Mouse (Mus musculus) spleen, adult 2 months (tissue): Measurements from ENCODE around the gene Pon1. TPM values are rescaled to one million over a fixed set of nuclear protein-coding genes. Genes with fewer than 3 reads are reported as not detected.

Source experiments
- DNase-seq, 2 experiments: peaks; one replicate each; pipeline versions ENCODE4 v3.0.0 to v3.0.0-alpha.2; 2012 to 2021; ENCODE audit warnings: low spot score in 2 of 2, low read depth in 1 of 2
- H3K27ac ChIP-seq: fragments of 200-500 bp; 2 replicates; pipeline ENCODE4 v1.5.1; 2012; ENCODE audit warnings: low read length, inconsistent platforms; ENCODE audit not compliant: insufficient read depth
- H3K27me3 ChIP-seq: fragments of 200-500 bp; 2 replicates; pipeline ENCODE4 v1.6.1; 2012; ENCODE audit warnings: mild to moderate bottlenecking, moderate library complexity, low read length, inconsistent platforms; ENCODE audit not compliant: control insufficient read depth, insufficient read depth
- H3K36me3 ChIP-seq: fragments of 200-500 bp; 2 replicates; pipeline ENCODE4 v1.6.1; 2012; ENCODE audit warnings: mild to moderate bottlenecking, low read length, inconsistent platforms; ENCODE audit not compliant: control insufficient read depth, insufficient read depth
- H3K4me1 ChIP-seq: fragments of 200-500 bp; 2 replicates; pipeline ENCODE4 v1.6.1; 2011; ENCODE audit warnings: inconsistent platforms; ENCODE audit not compliant: control insufficient read depth, insufficient read depth, insufficient read length
- H3K4me3 ChIP-seq: fragments of 200-500 bp; 2 replicates; pipeline ENCODE4 v1.5.1; 2011; ENCODE audit warnings: mild to moderate bottlenecking, inconsistent platforms; ENCODE audit not compliant: insufficient read depth, insufficient read length; ENCODE audit errors: extremely low read depth
- CTCF ChIP-seq: fragments of 200-500 bp; IDR thresholded peaks from 2 replicates; pipeline ENCODE4 v1.5.1; 2011; ENCODE audit warnings: mild to moderate bottlenecking, inconsistent platforms; ENCODE audit not compliant: insufficient read depth, insufficient read length, insufficient replicate concordance; ENCODE audit errors: extremely low read depth
- POLR2A ChIP-seq: fragments of 200-500 bp; IDR thresholded peaks from 2 replicates; pipeline ENCODE4 v1.6.1; 2011; ENCODE audit warnings: low read depth, low read length, inconsistent platforms
- WGBS: fragments of 180-500 bp; shearing (Covaris S2); methylation state at CpG from one replicate; pipeline ENCODE4 v1.1.7; 2018; 5-methylcytosine and 5-hydroxymethylcytosine counted together
- polyA plus RNA-seq: library from polyadenylated mRNA; depleted of rRNA; stranded (reverse); fragments of >200 nt; gene quantifications from 2 replicates; pipeline ENCODE4 v1.2.3, GENCODE M21; 2012

The Pon1 gene
- polyA plus RNA-seq, 1 experiment: 0.29 TPM

DNA sequence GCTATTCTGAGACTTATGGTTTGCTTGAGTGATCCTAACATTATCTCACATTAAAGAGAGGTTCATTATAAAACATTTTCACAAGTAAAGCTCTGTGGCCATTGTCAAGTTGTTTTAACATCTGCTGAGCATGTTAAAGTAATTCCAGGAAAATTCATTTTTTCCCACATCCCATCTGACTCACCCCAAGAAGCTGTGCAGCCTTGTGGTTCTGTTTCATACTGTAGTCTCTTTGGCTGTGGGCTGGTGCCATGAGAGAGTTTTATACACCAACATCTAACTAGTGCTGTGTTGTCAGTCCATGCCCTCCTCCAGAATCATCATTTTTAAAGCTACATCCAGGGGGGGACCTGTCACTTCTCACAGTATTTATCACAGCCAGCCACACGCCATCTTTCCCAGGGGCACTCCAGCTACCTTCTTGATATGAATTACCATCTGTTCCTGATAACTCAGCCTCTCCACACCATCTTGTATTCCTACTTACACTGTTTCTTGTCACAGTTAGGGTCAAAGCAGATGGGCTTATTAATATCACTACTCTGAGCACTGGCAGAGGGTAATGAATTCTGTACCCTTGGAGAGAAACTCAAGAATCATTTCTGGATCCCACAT, 38.3 kb downstream of the Pon1 start:
- WGBS: 85% methylated on average over 1 of the region's 1 CpGs
- Histone ChIP-seq H3K27ac (no peak overlapping the region), H3K4me3 (no peak overlapping the region), H3K36me3 (no peaks in the 10 kb centered on the region), H3K27me3 (no peaks in the 10 kb centered on the region), H3K4me1 (no peaks in the 10 kb centered on the region)
- TF ChIP-seq POLR2A (no peak), CTCF (no peak)
- no peak for DNase-seq

DNA sequence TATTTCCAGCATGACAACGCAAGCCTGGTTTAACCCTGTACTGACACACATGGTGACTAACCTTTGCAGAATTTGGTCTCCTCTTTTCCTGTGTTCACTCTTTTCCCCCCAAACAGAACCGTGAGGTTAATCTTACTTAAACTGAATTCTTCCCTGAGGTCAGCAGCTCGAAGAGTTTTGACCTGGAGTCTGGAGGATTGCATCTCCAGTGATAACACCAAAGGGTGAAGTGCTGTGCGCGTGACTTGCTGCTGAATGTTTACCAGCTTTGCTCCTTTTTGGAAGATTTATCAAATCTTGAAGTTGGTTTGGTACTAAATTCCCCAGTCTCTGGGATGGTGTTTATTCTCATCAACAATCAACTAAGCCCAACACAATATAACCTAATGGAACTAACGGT, 39.0 kb downstream of the Pon1 start:
- no peak for DNase-seq
- no peak overlapping the region for H3K27ac ChIP-seq
- no peaks in the 10 kb centered on the region for H3K27me3 ChIP-seq
- no peaks in the 10 kb centered on the region for H3K4me1 ChIP-seq
- WGBS: 83% methylated on average over 6 of the region's 6 CpGs
- no peaks in the 10 kb centered on the region for H3K36me3 ChIP-seq
- no peak overlapping the region for H3K4me3 ChIP-seq
- no peak for TF ChIP-seq POLR2A

DNA sequence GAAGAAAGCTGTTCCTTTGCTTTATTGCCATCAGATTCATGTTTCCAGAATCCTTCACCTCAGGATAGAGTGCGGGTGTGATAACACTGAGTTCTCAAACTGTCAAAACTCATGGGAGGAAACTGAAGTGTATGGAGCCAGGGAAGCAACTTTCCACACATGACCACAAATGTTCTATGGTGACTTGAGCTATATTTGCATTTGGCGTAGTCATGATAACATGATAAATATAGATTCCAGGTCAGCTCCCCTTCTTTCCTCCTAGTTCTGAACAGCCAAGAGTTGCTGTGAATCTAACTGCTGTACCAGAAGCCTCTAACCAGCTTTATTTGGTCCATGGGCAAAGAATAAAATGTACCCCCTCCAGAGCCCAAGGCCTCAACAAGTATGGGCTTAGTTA, 41.6 kb downstream of the Pon1 start:
- Histone ChIP-seq H3K27ac (no peak overlapping the region), H3K4me1 (no peaks in the 10 kb centered on the region), H3K27me3 (no peaks in the 10 kb centered on the region), H3K36me3 (no peaks in the 10 kb centered on the region), H3K4me3 (no peak overlapping the region)
- no peak for DNase-seq
- no peak for TF ChIP-seq CTCF
- no peak for TF ChIP-seq POLR2A
- WGBS: 83% methylated on average over 2 of the region's 2 CpGs

DNA sequence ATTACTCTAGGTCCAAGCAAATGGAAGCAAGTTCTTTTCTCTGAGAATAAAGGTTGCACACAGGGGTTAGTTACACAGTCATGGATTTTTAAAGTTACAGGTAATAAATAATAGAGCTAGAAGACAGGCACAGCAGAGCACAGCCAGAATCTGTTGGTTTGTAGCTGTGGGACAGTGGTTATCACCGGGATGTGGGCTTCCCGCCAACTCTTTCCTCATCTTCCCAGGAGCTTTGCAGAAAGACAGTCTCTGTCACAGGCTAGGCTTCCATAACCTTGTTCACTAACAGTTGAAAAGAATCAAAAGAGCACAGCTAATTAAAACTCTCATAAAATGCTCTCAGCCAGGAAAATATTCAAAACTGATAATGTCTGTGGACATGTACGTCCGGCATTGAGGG, 42.6 kb downstream of the Pon1 start:
- H3K27ac ChIP-seq: no peak overlapping the region
- no peak overlapping the region for H3K4me3 ChIP-seq
- TF ChIP-seq CTCF (no peak), POLR2A (no peak)
- H3K27me3 ChIP-seq: no peaks in the 10 kb centered on the region
- 86% methylated on average over 4 of the region's 4 CpGs for WGBS
- no peak for DNase-seq
- H3K36me3 ChIP-seq: no peaks in the 10 kb centered on the region
- H3K4me1 ChIP-seq: no peaks in the 10 kb centered on the region

DNA sequence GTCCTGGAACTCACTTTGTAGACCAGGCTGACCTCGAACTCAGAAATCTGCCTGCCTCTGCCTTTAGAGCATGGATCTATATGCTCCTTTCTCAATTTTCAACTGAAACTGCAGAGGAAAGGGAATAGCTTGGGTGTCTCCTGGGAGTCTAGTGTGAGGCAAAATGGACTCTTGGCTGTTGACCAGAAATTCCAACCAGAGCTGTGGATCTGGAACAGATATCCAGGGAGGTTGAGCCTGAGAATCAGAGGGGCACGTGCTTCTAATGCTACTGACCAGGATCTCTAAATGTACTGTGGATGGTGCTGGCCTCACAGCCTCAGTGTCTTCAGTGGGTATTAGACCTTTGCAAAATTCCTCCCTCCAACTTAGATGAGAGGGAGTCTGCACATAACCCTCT, 43.8 kb downstream of the Pon1 start:
- TF ChIP-seq CTCF: no peak
- TF ChIP-seq POLR2A: no peak

DNA sequence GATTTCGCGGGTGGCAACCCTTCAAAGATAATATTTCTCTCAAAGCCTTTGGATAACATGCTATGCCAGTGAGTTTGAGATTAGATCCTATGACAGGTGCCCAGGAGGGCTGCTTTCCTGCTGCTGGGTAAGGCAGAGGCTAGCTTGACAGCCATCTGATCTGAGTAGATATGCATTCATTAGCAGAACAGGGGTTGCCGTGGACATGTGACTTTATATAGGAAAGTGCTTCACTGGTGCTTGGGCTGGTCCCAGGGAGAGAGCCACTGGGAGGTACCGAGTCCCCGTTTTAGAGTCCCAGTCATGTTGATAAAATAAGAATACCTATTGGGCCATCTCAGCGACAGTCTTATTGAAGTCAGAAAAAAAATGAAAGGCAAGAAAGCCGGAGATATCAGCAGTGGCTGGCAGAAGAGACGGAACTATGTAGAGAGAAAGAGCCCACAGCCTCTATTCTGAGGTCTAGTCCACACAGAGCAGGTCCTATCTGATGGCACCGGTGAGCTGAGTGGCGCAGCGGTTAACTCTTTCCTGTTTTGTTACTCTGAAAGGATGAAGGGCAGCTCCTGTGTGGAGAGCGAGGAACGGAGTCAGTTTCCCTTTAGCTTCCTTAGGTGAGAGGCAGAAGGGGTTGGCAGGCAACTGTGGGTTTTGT, 46.1 kb downstream of the Pon1 start:
- DNase-seq: no peak
- no peak overlapping the region for H3K4me3 ChIP-seq
- H3K4me1 ChIP-seq: no peaks in the 10 kb centered on the region
- H3K36me3 ChIP-seq: no peaks in the 10 kb centered on the region
- WGBS: 44% methylated on average over 13 of the region's 13 CpGs
- no peak overlapping the region for H3K27ac ChIP-seq
- H3K27me3 ChIP-seq: no peaks in the 10 kb centered on the region
- TF ChIP-seq POLR2A (no peak), CTCF (no peak)

More for the DNA sequence above, 43.8 kb downstream of the Pon1 start:
- DNase-seq: no peak
- H3K4me3 ChIP-seq: no peak overlapping the region
- WGBS: 82% methylated on average over 2 of the region's 2 CpGs
- no peaks in the 10 kb centered on the region for H3K27me3 ChIP-seq
- H3K4me1 ChIP-seq: no peaks in the 10 kb centered on the region
- no peak overlapping the region for H3K27ac ChIP-seq
- H3K36me3 ChIP-seq: no peaks in the 10 kb centered on the region

DNA sequence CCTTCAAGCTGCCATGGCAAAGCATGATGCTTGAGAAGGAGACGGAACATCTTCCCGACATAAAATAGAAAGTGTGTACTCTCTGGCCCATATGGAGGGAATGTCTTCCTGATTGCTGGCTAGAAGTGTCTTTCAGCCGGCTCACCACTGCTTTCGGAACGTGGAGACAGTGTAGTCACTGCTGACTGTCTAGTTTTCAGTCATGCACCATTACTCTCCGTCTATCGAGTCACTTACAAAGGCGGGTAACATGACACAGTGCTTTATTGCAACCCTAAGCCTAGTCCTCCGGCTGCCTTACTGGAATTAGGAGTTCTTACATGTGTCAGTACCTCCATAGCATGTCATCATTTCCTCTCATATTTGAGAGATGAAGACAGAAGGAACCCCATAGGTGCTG, 54.1 kb downstream of the Pon1 start:
- TF ChIP-seq POLR2A (no peak), CTCF (no peak)
- no peaks in the 10 kb centered on the region for H3K36me3 ChIP-seq
- no peaks in the 10 kb centered on the region for H3K4me1 ChIP-seq
- 92% methylated on average over 9 of the region's 9 CpGs for WGBS
- no peak overlapping the region for H3K27ac ChIP-seq
- DNase-seq: no peak
- H3K4me3 ChIP-seq: no peak overlapping the region
- H3K27me3 ChIP-seq: no peaks in the 10 kb centered on the region
